Mouse (Mus musculus) monocyte, adult 5-6 weeks (primary cell): Measurements from ENCODE around the gene Rab3d. TPM values are rescaled to one million over a fixed set of nuclear protein-coding genes. Genes with fewer than 3 reads are reported as not detected.

ENCODE experiments used
- ATAC-seq: fragments of 153-309, 156-312 bp; replicated peaks from 2 replicates; pipeline ENCODE4 v1.8.0; 2017; ENCODE audit warnings: mild to moderate bottlenecking; ENCODE audit not compliant: low TSS enrichment, insufficient number of reproducible peaks, severe bottlenecking, poor library complexity, low FRiP score
- total RNA-seq: library from RNA; stranded (forward); fragments of 200-1000, 200-491, 200-594 nt; gene quantifications from 3 replicates; pipeline ENCODE4 v1.2.3, GENCODE M21; 2017

Rab3d gene
- 8.4 to 22.7 TPM (median 18.5 TPM) in 3 replicates for total RNA-seq

DNA sequence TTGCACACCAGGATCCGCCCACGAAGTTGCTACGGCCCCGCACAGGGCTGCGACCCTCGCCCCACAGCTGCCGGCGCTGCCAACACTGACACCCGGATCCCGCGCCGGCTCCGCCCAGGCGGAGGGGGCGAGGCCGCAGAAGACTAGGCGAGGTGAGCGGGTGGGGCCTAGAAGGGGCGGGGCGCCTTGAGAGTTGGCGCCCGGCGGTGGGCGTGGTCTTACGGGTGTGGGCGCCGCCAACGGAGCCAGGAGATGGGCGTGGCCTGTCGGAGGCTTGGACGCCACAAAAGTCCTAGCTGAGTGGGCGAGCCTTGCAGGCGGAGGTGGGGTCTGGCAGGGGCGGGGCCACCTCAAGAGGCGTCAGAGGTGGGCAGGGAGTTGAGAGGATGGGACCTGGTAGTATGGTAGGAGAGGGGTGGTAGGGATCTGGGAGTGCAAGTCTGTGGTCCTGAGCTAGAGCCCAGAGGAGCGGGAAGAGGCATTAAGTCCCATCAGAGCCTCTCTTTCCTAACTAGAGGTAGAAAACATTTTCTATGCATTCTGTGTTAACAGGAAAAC lies at the start of gene Rab3d:
Rab3d (minus strand) TSS at position 158 of the 558 bp plus-strand sequence.
- ATAC-seq: peak; percentile 87

- no peak for ATAC-seq
Observed at GRCm38 (mm10) chr9:21963417-21963816, 45.4 kb upstream of the Rab3d start, which contains the start of gene Epor. TSS of gene Epor (minus strand) at chr9:21963506.

- ATAC-seq: no peak
Observed at GRCm38 (mm10) chr9:21962416-21963059, 44.5 kb upstream of the Rab3d start.

GRCm38 (mm10) chr9:21962010-21962409 lies 44.0 kb upstream of the Rab3d start:
- no peak for ATAC-seq

DNA sequence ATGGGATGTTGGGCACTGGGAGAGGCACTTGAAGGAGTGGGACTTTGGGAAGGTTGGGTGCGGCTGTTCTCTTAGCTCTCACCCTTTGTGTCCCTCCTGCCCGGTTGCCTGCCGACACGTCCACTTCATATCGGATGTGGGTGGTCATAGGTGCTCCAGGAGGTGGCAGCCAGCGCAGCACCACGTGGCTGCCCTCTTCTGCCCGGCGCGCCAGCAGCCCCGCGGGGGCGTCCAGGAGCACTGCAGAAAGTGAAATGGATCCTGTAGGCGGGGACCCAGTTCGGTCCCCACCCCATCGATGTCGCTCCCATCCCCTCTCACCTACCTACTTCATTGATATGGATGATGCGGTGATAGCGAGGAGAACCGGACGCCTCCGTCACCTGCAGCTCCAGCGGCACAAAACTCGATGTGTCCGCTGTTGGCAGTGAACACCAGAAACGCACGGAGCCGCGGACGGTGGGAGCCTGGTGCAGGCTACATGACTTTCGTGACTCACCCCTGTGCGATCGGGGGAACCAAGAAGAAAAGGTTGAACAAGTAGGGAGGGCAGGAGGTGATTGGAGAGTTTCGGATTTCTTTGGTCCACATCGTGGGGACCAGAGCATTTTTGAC lies 43.5 kb upstream of the Rab3d start:
- no peak for ATAC-seq

GRCm38 (mm10) chr9:21960558-21961208 lies 42.7 kb upstream of the Rab3d start:
- no peak for ATAC-seq

DNA sequence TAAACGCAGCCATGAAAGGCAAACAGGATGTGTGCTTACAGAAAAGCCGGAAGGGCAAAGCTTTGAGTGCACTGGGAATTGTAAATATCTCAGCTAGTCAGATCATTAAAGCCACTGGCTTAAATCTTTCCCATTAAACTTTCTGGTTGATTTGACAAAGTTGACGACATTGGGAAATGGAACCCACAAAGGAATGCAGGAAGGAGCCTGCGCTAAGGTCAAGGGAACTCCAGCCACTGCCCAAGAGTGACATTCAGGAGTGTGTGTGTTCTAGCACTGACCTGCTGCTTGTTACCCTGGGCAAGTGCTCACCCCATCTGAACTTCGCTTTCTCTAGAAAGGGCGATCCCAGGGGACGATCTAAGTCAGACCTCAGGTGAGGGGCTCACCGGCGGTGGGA lies 42.1 kb upstream of the Rab3d start:
- ATAC-seq: no peak

GRCm38 (mm10) chr9:21959244-21959643 lies 41.3 kb upstream of the Rab3d start:
- no peak for ATAC-seq

DNA sequence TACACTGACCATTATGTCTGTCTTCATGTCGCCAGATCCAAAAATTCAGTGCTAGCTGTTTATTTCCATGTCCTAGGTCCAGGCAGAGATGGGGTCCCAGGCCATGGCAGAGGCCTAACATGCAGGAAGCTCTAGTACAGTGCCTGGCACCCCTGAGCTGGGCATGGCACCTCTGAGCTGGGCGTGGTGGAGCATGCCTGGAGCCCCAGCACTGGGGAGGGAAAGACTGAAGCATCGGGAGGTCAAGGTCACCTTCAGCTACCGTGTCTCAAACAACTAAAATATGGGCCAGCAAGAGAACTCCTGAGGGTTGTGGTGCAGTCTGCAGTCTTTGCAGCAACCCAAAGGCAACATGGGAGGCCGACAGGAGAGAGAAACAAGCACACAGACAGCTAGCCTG lies 40.4 kb upstream of the Rab3d start:
- ATAC-seq: no peak

DNA sequence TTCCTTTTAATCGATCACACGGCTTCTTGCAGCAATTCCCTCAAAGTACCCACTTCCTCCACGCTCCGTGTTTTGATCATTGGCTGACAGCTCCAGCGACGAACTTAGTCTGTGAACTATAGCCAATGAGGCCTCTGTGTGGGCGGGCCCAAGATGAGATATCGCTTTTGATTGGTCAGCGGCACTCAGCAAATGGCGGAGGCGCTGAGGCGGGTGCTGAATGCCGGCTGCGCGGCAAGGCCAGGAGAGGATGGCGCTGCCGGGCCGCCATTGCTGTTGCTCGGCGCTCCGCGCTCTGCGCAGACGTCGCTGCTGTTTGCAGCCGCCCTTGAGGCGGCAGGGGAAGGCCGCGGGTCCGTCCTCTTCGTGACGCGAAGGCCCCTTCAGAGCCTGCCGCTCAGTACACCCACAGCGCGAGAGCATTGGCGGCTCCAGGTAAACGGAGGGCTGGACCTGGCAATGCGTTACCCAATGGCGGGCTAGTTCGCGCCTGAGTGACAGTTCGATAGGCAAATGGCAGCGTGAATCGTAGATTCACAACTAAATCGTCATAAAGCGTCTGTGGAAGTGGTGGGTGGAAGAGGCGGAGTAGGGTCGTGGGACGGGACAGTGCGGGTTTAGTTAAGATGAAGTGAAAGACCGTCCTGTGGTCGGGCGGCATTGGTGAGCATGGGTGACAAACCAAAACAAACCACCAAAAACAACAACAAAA lies 37.7 kb upstream of the Rab3d start, which contains the start of gene Swsap1:
Swsap1 (plus strand) TSS at position 186 of the 712 bp plus-strand sequence.
- peak; percentile 94 for ATAC-seq

- ATAC-seq: no peak
Observed at GRCm38 (mm10) chr9:21955225-21955569, 37.2 kb upstream of the Rab3d start.

DNA sequence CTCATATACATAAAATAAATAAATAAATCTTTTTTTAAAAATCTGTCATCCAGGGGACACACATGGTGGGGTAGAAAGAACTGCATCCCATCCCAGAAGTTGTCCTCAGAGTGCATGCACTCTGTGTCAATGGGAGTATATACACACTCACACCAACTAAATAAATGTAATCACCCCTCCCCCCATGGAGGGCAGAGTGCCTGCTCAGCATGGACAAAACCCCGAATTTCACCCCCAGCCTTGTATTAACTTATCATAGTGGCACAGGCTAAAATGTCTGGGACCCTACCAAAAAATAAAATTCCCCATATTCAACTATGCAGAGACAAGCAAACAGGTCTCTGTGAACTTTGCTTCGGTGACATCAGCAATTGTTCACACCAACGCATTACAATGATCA lies 36.6 kb upstream of the Rab3d start:
- no peak for ATAC-seq

DNA sequence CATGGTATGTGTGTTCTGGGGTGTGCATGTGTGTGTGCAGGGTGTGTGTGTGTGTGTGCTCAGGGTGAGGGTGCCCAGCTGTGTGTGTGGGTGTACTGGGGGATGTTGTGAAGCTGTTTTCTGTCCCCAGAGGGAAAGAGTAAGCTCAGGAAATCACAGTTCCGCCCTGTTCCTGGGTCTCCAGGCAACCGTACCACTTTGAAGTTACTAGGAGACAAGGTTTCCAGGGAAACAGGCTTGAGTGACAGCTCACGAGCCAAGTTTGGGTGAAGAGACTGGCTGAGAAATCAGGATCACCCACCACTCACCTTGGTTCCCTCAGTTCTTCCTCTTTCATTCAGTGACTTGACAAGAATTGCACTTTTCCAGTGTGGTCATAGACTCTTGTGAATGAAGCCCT lies 35.6 kb upstream of the Rab3d start:
- ATAC-seq: no peak

DNA sequence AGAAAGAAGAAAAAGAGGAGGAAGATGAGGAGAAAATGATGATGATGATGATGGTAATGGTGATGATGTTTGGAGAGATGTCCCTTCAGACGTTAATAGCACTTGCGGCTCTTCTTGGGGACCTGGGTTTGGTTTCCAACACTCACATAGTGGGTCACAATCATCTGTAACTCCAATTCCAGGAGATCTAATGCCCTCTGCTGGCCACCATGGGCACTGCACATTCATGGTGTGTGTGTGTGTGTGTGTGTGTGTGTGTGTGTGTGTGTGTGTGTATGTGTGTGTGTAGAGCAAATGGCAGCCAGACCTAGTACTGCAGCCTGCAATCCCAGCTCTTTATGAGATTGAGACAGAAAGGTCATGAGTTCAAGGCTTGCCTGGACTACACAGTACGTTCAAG lies 34.0 kb upstream of the Rab3d start:
- no peak for ATAC-seq

DNA sequence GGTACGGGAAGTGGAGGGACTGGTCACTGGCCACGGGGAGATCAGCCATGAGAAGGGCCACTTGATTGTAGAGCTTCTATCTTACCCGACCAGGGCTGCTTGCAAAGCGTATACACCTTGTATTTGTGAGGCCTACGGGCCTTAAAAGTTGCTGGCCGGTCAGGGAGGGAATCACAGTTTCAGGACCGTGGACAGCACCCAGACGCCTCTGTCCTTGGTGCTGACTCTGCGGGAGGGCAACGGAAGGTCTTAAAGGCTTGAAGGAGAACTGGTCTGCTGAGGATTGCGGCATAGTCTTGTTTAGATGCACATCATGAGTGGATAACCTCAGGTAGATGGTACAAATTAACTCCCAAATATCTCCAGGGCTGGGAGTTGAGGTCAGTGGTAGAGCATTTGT lies 32.3 kb upstream of the Rab3d start:
- ATAC-seq: 0 out of 2 replicates have a peak, but pooled peaks have one; percentile 25

DNA sequence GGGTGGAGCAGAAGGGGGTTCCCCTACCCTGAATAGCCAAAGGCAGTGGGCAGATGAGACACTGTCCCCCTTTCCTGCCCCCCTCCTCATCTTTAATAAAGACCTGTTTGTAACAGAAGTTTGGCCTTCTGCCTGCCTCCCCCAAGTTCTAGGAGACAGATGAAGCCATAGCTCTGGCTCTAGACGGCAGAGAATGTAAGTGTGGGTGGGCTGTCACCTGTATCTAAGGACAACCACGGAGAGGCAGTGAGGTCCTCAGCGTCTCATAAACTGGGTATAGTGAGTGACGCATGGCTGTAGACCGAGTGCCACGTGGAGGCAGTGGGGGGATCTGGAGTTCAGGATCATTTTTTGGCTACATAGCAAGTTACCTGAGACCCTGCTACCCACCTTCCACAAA lies 30.8 kb upstream of the Rab3d start:
- no peak for ATAC-seq

DNA sequence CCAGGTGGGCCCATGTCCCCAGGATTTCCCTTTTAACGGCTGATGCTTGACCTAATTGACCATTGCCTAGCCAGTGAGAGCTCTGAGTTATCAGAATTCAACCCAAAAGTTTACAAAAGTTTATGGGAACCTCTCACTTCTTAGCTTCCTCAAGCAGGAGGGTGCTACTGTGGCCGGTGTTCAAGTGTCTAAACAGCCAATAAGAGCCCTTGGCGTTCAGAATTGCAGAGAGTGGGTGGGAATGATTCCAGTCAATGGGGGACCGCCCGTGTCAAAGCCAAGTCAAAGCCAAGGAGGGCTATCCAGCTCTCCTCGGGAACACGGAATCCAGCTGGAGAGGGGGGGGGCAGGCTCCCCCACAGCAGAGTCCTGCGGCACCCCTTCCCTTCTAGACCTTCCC lies 30.2 kb upstream of the Rab3d start:
- no peak for ATAC-seq

DNA sequence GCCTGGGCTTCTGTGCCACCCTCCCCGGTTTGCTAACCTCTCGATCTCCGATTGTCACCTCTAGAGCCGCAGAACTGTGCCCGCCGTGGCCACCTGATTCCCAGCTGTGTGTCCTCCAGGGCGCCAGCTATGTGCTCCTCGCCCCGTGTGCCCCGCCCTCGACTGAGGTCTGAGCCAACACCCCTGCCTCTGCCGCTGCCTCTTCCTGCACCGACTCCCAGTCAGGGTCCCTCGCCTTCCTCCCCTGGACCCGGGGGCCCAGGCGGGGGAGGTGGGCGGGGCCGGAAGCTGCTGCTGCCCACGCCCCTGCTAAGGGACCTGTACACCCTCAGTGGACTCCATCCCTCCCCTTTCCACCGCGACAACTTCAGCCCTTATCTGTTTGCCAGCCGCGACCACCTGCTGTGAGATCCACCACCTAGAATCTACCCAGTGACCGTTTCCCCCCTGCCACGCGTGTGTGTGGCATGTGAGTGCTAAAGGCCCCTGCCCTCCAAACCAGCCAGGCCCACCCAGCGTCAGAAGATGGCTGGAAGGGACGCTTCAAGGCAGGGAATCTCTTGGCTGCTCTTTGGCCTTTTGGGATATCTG lies 29.6 kb upstream of the Rab3d start:
- ATAC-seq: no peak

GRCm38 (mm10) chr9:21944267-21944666 lies 26.3 kb upstream of the Rab3d start:
- ATAC-seq: no peak
